Mouse (Mus musculus) ES-Bruce4 (cell line): ENCODE results near the gene Atxn7l1.

Experiments
- CTCF ChIP-seq: IDR thresholded peaks from one replicate; pipeline ENCODE4 v1.8.1; 2011; ENCODE audit warnings: low read depth, low read length
- EP300 ChIP-seq: IDR thresholded peaks from 2 replicates; pipeline ENCODE4 v1.6.1; 2011; ENCODE audit warnings: low read depth, low read length; ENCODE audit not compliant: insufficient read depth
- POLR2A ChIP-seq: IDR thresholded peaks from one replicate; pipeline ENCODE4 v1.8.1; 2011; ENCODE audit warnings: low read length; ENCODE audit not compliant: insufficient read depth

- TF ChIP-seq POLR2A (no peak), CTCF (no peak), EP300 (no peak)
Observed at GRCm38 (mm10) chr12:33128121-33128520, 19.4 kb upstream of the Atxn7l1 start.
